Mouse (Mus musculus): ENCODE measurements at regions not wholly inside any gene's neighbourhood (a gene's known extent, or its start where the extent isn't known, plus 50 kb on each side); places are given as distances from the start of the nearest gene placed in this dataset.

- Histone ChIP-seq H3K36me3 (ENCODE audit: control insufficient read depth, insufficient read depth, low read length) (no peaks in the 10 kb centered on the region), H3K27ac (ENCODE audit: low read length) (no peak overlapping the region), H3K9ac (ENCODE audit: low read depth, low read length) (no peak overlapping the region), H3K9me3 (replicated peaks; ENCODE audit: control insufficient read depth, low read length, poor library complexity, severe bottlenecking) (no peaks in the 10 kb centered on the region), H3K4me1 (ENCODE audit: control insufficient read depth, insufficient read depth, low read length) (peaks cover 11% of the 10 kb centered on the region), H3K27me3 (ENCODE audit: control insufficient read depth, insufficient read depth, low read depth, low read length) (no peaks in the 10 kb centered on the region), H3K4me2 (ENCODE audit: low read length) (no peak overlapping the region), H3K4me3 (ENCODE audit: low read depth, low read length) (no peak overlapping the region)
- peak; percentile 45; the same call in 1 of the 2 replicates for ATAC-seq
- whole genome bisulfite sequencing = 74% methylated on average over 5 of the region's 5 CpGs
Observed at GRCm38 (mm10) chr2:138048341-138048740, 208.0 kb upstream of the Btbd3 start.

DNA sequence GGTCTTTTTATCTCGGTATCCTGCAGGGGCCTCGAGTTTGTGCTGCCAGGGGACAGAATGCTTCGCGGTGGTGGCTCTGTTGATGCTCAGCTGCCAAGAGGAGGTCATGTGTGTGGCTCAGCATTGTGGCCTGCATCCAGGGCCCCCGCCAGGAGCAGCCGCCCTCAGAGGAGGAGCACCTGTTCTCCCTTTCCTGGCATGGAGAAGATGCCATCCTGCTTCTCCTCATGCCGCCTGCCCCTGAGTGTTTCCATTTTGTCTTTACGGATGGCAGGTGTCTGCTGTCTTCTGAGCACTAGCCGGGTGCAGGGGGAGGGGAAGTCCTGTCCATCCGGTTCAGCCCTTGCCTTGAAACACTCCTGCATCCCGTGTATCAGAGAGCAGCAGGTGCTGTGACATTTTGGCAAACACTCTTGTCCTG is 208.6 kb upstream of the Btbd3 start:
- 45% methylated on average over 11 of the region's 11 CpGs for WGBS
- H3K4me2 ChIP-seq (ENCODE audit: low read length) = no peak overlapping the region
- no peak overlapping the region for H3K9ac ChIP-seq (ENCODE audit: low read depth, low read length)
- H3K9me3 ChIP-seq (replicated peaks; ENCODE audit: control insufficient read depth, low read length, poor library complexity, severe bottlenecking) = no peaks in the 10 kb centered on the region
- H3K27me3 ChIP-seq (ENCODE audit: control insufficient read depth, insufficient read depth, low read depth, low read length) = no peaks in the 10 kb centered on the region
- H3K27ac ChIP-seq (ENCODE audit: low read length) = no peak overlapping the region
- no peaks in the 10 kb centered on the region for H3K36me3 ChIP-seq (ENCODE audit: control insufficient read depth, insufficient read depth, low read length)
- peak; percentile 71 for ATAC-seq
- H3K4me1 ChIP-seq (ENCODE audit: control insufficient read depth, insufficient read depth, low read length) = peaks cover 11% of the 10 kb centered on the region
- H3K4me3 ChIP-seq (ENCODE audit: low read depth, low read length) = no peak overlapping the region

DNA sequence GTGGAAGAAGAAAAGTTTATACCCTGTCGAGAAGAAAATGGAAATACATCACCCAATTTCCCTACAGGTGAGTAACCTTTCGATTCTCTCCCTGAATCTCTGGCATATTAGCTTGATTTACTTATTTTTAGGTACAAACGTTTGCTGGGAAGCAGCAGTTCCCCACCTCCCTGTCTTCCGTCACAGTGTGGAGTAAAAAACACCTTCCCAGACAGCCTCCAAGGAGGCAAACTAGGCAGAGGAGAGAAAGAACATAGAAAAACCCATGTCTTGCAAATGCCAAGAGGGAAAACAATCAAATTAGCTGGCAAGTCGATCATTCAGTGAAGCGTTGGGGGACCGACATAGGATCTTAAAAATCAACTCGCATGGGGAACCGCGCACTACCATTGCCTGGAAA is 209.0 kb upstream of the Btbd3 start:
- WGBS = 62% methylated on average over 10 of the region's 10 CpGs

DNA sequence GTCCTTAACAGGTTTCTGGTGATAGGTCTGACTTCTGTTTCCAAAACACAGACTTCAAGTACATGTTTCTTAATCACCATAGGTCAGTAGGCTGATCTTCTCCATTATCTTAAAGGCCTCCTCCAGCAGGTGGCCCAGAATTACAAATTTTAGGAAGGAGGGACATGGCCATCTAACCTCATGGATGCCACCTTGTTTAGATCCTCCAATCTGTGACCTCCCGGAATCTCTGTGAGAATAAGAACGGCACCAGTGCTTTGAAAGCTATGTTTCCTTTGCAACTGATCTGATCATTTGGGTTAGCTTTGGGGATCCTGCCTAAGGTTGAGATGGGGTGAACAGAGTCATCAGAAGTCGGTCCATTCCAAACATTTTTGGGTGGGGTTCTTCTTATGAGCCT is 209.4 kb upstream of the Btbd3 start:
- Histone ChIP-seq H3K36me3 (ENCODE audit: control insufficient read depth, insufficient read depth, low read length) (no peaks in the 10 kb centered on the region), H3K27ac (ENCODE audit: low read length) (no peak overlapping the region), H3K27me3 (ENCODE audit: control insufficient read depth, insufficient read depth, low read depth, low read length) (no peaks in the 10 kb centered on the region), H3K4me3 (ENCODE audit: low read depth, low read length) (no peak overlapping the region), H3K9me3 (replicated peaks; ENCODE audit: control insufficient read depth, low read length, poor library complexity, severe bottlenecking) (no peaks in the 10 kb centered on the region), H3K4me2 (ENCODE audit: low read length) (no peak overlapping the region), H3K9ac (ENCODE audit: low read depth, low read length) (no peak overlapping the region), H3K4me1 (ENCODE audit: control insufficient read depth, insufficient read depth, low read length) (peaks cover 11% of the 10 kb centered on the region)
- 92% methylated on average over 3 of the region's 3 CpGs for WGBS
- ATAC-seq = no peak

More for the DNA sequence above, 209.0 kb upstream of the Btbd3 start:
- H3K4me3 ChIP-seq (ENCODE audit: low read depth, low read length) = no peak overlapping the region
- no peak overlapping the region for H3K9ac ChIP-seq (ENCODE audit: low read depth, low read length)
- H3K36me3 ChIP-seq (ENCODE audit: control insufficient read depth, insufficient read depth, low read length) = no peaks in the 10 kb centered on the region
- no peaks in the 10 kb centered on the region for H3K9me3 ChIP-seq (replicated peaks; ENCODE audit: control insufficient read depth, low read length, poor library complexity, severe bottlenecking)
- H3K27ac ChIP-seq (ENCODE audit: low read length) = no peak overlapping the region
- peaks cover 11% of the 10 kb centered on the region for H3K4me1 ChIP-seq (ENCODE audit: control insufficient read depth, insufficient read depth, low read length)
- no peak for ATAC-seq
- no peaks in the 10 kb centered on the region for H3K27me3 ChIP-seq (ENCODE audit: control insufficient read depth, insufficient read depth, low read depth, low read length)
- no peak overlapping the region for H3K4me2 ChIP-seq (ENCODE audit: low read length)

DNA sequence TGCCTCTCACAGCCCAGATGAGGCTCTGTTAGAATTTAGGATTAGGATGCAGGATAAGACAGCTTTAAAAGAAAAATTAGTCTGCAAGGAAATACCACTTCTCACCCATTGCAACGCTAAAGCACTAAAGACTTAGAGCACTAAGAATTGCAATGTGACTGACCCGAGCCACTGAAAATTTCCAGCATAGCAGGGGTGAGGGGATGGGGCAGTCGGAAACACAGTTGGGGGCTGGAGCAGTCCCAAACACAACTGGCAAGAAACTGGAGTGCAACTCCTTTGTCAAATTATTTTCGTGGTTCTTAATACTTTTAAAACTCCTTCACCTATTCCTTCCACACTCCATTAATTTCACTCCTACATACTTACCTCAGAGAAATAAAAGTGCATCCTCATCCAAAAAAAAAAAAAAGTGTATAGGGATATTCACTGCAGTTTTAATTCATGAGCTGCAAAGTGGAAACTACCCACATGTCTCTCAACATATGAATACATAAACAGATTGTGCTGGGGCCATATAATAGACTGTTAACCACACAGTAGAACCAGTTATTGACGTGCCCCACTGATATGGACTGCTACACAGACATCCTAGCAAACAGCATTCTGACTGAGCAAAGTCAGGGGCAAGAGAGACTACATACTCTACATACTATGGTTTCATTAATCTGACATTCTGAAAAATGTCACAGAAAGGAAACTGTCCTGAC is 210.3 kb upstream of the Btbd3 start:
- 22% methylated on average over 5 of the region's 5 CpGs for WGBS
- no peak overlapping the region for H3K27ac ChIP-seq (ENCODE audit: low read length)
- peaks cover 11% of the 10 kb centered on the region for H3K4me1 ChIP-seq (ENCODE audit: control insufficient read depth, insufficient read depth, low read length)
- no peak overlapping the region for H3K4me3 ChIP-seq (ENCODE audit: low read depth, low read length)
- H3K9ac ChIP-seq (ENCODE audit: low read depth, low read length) = no peak overlapping the region
- H3K4me2 ChIP-seq (ENCODE audit: low read length) = no peak overlapping the region
- H3K9me3 ChIP-seq (replicated peaks; ENCODE audit: control insufficient read depth, low read length, poor library complexity, severe bottlenecking) = no peaks in the 10 kb centered on the region
- peak; percentile 28; the same call in 1 of the 2 replicates for ATAC-seq
- no peaks in the 10 kb centered on the region for H3K36me3 ChIP-seq (ENCODE audit: control insufficient read depth, insufficient read depth, low read length)
- no peaks in the 10 kb centered on the region for H3K27me3 ChIP-seq (ENCODE audit: control insufficient read depth, insufficient read depth, low read depth, low read length)

GRCm38 (mm10) chr2:138040706-138041105 is 215.7 kb upstream of the Btbd3 start:
- no peaks in the 10 kb centered on the region for H3K27me3 ChIP-seq (ENCODE audit: control insufficient read depth, insufficient read depth, low read depth, low read length)
- H3K27ac ChIP-seq (ENCODE audit: low read length) = no peak overlapping the region
- H3K4me1 ChIP-seq (ENCODE audit: control insufficient read depth, insufficient read depth, low read length) = peaks cover 3% of the 10 kb centered on the region; the same call in 1 of the 2 replicates
- H3K36me3 ChIP-seq (ENCODE audit: control insufficient read depth, insufficient read depth, low read length) = no peaks in the 10 kb centered on the region
- no peak for ATAC-seq
- no peak overlapping the region for H3K4me2 ChIP-seq (ENCODE audit: low read length)
- H3K9me3 ChIP-seq (replicated peaks; ENCODE audit: control insufficient read depth, low read length, poor library complexity, severe bottlenecking) = no peaks in the 10 kb centered on the region
- H3K9ac ChIP-seq (ENCODE audit: low read depth, low read length) = no peak overlapping the region
- 92% methylated on average over 6 of the region's 6 CpGs for WGBS
- no peak overlapping the region for H3K4me3 ChIP-seq (ENCODE audit: low read depth, low read length)

DNA sequence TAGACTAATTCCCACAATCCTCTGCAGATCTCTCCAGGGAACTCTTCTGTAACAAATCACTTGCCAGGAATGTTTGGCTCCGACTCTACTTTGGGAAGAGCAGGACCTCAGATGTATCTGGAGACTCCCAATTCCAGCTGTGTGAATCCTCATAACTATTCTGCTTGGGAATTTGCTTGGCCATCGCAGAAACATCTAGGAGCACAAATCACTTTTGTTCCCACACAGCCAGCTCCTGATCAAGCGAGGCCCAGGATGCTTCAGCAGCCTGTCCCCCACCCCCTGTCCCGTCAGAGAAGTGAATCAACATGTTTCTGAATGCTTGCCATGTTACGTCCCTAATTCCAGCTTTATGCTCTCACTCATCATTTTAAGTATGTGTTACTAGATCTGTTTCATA is 216.1 kb upstream of the Btbd3 start:
- Histone ChIP-seq H3K4me2 (ENCODE audit: low read length) (no peak overlapping the region), H3K36me3 (ENCODE audit: control insufficient read depth, insufficient read depth, low read length) (no peaks in the 10 kb centered on the region), H3K9ac (ENCODE audit: low read depth, low read length) (no peak overlapping the region), H3K27ac (ENCODE audit: low read length) (no peak overlapping the region), H3K4me3 (ENCODE audit: low read depth, low read length) (no peak overlapping the region), H3K9me3 (replicated peaks; ENCODE audit: control insufficient read depth, low read length, poor library complexity, severe bottlenecking) (no peaks in the 10 kb centered on the region), H3K4me1 (ENCODE audit: control insufficient read depth, insufficient read depth, low read length) (no peaks in the 10 kb centered on the region; the same call in 1 of the 2 replicates), H3K27me3 (ENCODE audit: control insufficient read depth, insufficient read depth, low read depth, low read length) (no peaks in the 10 kb centered on the region)
- WGBS = 83% methylated on average over 5 of the region's 5 CpGs
- ATAC-seq = no peak

DNA sequence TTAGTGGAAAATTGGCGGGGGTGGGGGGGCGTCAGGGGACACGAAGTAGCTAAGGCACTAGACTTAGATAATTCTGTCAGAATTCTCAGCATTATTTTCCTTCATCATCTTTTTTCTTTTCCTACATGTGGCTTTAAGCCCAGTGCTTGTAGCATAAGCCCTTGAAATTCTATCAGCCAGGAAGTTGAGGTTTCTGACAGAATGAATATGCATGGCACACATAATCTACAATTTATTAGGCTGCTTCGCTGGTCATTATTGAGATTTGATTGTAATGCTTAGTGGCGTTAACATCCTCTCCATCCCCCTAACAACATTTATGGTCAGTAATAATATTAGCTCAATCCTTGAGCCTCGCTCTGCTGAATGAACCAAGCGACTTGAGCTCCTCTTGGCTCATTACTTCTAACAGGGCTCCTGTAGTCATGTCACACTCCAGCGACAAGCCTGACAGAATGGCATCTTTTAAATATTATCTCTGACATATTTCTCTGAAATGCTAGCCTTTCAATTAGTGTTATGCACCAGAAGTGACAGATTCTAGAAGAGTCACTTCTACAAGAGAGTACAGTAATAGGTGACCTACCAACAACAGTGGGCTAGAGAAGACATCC is 222.1 kb upstream of the Btbd3 start:
- H3K27me3 ChIP-seq (ENCODE audit: control insufficient read depth, insufficient read depth, low read depth, low read length) = no peaks in the 10 kb centered on the region
- no peak overlapping the region for H3K9ac ChIP-seq (ENCODE audit: low read depth, low read length)
- 74% methylated on average over 8 of the region's 8 CpGs for WGBS
- no peak overlapping the region for H3K4me3 ChIP-seq (ENCODE audit: low read depth, low read length)
- peak; percentile 48; the same call in 1 of the 2 replicates for ATAC-seq
- peak overlapping the region; percentile 66; the same call in 1 of the 2 replicates for H3K27ac ChIP-seq (ENCODE audit: low read length)
- H3K4me1 ChIP-seq (ENCODE audit: control insufficient read depth, insufficient read depth, low read length) = peaks cover 8% of the 10 kb centered on the region
- no peaks in the 10 kb centered on the region for H3K36me3 ChIP-seq (ENCODE audit: control insufficient read depth, insufficient read depth, low read length)
- H3K9me3 ChIP-seq (replicated peaks; ENCODE audit: control insufficient read depth, low read length, poor library complexity, severe bottlenecking) = no peaks in the 10 kb centered on the region
- H3K4me2 ChIP-seq (ENCODE audit: low read length) = no peak overlapping the region

GRCm38 (mm10) chr2:138033379-138034122 is 222.8 kb upstream of the Btbd3 start:
- ATAC-seq = peak; percentile 71; the same call in 1 of the 2 replicates
- Histone ChIP-seq H3K9ac (ENCODE audit: low read depth, low read length) (no peak overlapping the region), H3K36me3 (ENCODE audit: control insufficient read depth, insufficient read depth, low read length) (no peaks in the 10 kb centered on the region), H3K4me1 (ENCODE audit: control insufficient read depth, insufficient read depth, low read length) (peaks cover 8% of the 10 kb centered on the region), H3K27me3 (ENCODE audit: control insufficient read depth, insufficient read depth, low read depth, low read length) (no peaks in the 10 kb centered on the region), H3K9me3 (replicated peaks; ENCODE audit: control insufficient read depth, low read length, poor library complexity, severe bottlenecking) (no peaks in the 10 kb centered on the region), H3K4me3 (ENCODE audit: low read depth, low read length) (no peak overlapping the region), H3K4me2 (ENCODE audit: low read length) (no peak overlapping the region), H3K27ac (ENCODE audit: low read length) (peak overlapping the region; percentile 66)
- 27% methylated on average over 11 of the region's 11 CpGs for WGBS
